Mouse (Mus musculus) cerebellum, adult 2 months (tissue): ENCODE data around the gene P2rx5.

Experiments
- CTCF ChIP-seq: fragments of 200-500 bp; IDR thresholded peaks from 2 replicates; pipeline ENCODE4 v1.5.1; 2011; ENCODE audit warnings: low read depth, mild to moderate bottlenecking, control low read depth, low read length, moderate library complexity, borderline replicate concordance; ENCODE audit not compliant: insufficient read depth
- POLR2A ChIP-seq: fragments of 200-500 bp; IDR thresholded peaks from 2 replicates; pipeline ENCODE4 v1.6.1; 2011; ENCODE audit warnings: low read length, control low read depth, borderline replicate concordance; ENCODE audit not compliant: insufficient read depth

DNA sequence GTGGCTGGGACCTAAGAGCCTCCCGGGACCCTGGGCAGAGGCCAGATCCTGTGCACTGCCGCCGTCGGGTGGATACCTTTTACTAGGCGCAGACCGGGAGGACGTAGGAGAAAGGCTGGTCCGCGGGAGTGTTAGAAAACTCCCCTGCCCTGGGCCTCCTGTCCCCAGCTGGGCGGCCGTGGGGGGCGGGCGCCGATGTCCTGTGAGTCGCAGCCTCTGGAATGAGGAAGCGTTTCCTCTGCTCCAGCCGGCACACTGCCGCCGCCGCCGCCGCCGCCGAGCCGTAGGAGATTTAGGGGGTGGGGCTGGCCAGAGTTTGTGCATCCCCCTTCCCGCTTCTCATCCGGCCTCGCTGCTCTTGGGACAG, 17.3 kb downstream of the P2rx5 start:
- TF ChIP-seq CTCF (no peak), POLR2A (no peak)
